Mouse (Mus musculus) cortical plate, adult 2 months (tissue): ENCODE measurements around the gene Itga5. TPM values are rescaled to one million over a fixed set of nuclear protein-coding genes. Genes with fewer than 3 reads are reported as not detected.
"Not testable (repeated sequence)": the region's sequence is repeated elsewhere in the genome, so short reads cannot be mapped to it uniquely, and the experiment has no call there.

ENCODE experiments used
- H3K27ac ChIP-seq: fragments of 200-500 bp; 2 replicates; pipeline ENCODE4 v1.5.1; 2012; ENCODE audit warnings: low read length, control low read depth, inconsistent platforms; ENCODE audit not compliant: insufficient read depth
- H3K4me1 ChIP-seq: fragments of 200-500 bp; 2 replicates; pipeline ENCODE4 v1.6.1; 2011; ENCODE audit warnings: low read length; ENCODE audit not compliant: control insufficient read depth, insufficient read depth
- H3K4me3 ChIP-seq: fragments of 200-500 bp; 2 replicates; pipeline ENCODE4 v1.5.1; 2011; ENCODE audit warnings: mild to moderate bottlenecking, low read length, control low read depth; ENCODE audit not compliant: insufficient read depth
- CTCF ChIP-seq: fragments of 200-500 bp; IDR thresholded peaks from 2 replicates; pipeline ENCODE4 v1.5.1; 2011; ENCODE audit warnings: mild to moderate bottlenecking, control low read depth, low read length; ENCODE audit not compliant: insufficient read depth; ENCODE audit errors: extremely low read depth
- POLR2A ChIP-seq: fragments of 200-500 bp; IDR thresholded peaks from 2 replicates; pipeline ENCODE4 v1.6.1; 2011; ENCODE audit warnings: mild to moderate bottlenecking, low read length, control low read depth; ENCODE audit not compliant: insufficient read depth; ENCODE audit errors: extremely low read depth
- polyA plus RNA-seq: library from polyadenylated mRNA; depleted of rRNA; stranded (reverse); fragments of >200 nt; gene quantifications from 2 replicates; pipeline ENCODE4 v1.2.3, GENCODE M21; 2012; rRNA removed

Gene Itga5
- polyA plus RNA-seq: 2.4 and 3.8 TPM in 2 replicates

DNA sequence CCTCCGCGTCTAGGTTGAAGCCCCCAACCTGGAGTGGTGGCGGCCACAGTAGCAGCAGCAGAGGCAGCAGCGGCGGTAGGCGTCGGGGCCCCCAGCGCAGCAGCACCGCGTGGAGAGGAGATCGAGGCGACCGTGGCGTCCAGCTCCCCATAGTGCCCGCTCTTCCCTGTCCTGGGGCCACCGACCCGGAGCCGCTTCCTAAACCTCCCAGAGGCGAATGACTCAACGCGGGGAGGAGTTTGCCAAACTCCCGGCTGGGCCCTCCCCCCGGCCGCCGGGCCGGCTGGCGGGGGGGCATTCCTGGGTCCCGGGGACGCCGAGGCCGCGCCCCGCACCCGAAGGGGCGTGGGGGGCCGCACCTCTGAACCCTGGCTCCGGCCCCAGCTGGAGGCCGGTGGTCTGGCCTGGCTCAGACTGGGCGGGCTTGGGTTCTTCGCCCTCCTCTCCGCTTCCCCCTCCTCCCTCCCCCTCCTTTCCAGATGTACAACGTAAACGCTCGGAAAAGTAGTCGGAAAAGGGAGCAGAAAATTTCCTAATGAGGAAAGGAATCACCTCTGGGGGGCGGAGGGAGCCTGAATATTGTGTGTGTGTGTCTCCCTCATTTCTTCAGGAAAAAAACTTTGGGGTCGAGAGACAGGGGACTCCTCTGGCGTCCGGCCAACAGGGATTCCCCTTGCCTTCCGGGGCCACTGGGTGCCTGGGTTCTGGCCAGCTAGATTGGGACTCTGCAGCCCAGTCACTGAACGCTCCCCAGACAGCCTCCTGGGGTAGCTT is at the start of gene Itga5:
Itga5 (minus strand) TSS at position 388 of the 774 bp plus-strand sequence.
- no peak within 1 kb of the TSS for H3K27ac ChIP-seq
- no peaks in the 10 kb centered on the region for H3K4me1 ChIP-seq

DNA sequence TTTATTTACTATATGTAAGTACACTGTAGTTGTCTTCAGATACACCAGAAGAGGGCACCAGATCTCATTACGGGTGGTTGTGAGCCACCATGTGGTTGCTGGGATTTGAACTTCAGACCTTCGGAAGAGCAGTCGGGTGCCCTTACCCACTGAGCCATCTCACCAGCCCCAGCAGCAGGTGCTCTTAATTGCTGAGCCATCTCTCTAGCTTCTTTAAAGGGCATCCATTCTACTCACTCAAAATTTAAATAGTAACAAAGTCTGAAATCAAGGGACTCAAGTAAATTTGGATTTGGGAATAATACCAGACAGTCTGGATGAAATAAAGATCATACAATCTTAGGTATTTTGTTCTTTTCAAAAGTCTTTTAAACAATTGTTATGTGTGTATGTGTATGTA is 39.0 kb upstream of the Itga5 start:
- not testable (repeated sequence) for H3K4me3 ChIP-seq, H3K27ac ChIP-seq, H3K4me1 ChIP-seq

More for the DNA sequence above, at the start of gene Itga5:
- TF ChIP-seq CTCF (no peak), POLR2A (no peak)
- H3K4me3 ChIP-seq: peak within 1 kb of the TSS; percentile 29

DNA sequence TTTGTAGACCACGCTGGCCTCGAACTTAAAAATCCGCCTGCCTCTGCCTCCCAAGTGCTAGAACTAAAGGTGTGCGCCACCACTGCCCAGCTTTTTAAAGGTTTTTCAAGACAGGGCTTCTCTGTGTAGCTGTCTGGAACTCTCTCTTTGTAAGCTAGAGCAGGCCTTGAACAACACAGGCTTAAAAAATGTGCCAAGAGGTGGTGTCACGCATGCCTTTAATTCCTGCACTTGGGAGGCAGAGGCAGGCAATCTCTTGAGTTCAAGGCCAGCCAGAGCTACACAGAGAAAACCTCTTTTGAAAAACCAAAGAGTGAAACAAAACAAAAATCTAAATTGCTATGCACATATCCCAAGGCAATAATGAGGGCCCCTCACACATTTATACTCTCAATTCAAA is 34.8 kb upstream of the Itga5 start:
- no peak for TF ChIP-seq POLR2A
- TF ChIP-seq CTCF: no peak
- no peaks in the 10 kb centered on the region for H3K4me1 ChIP-seq
- H3K4me3 ChIP-seq: no peak overlapping the region
- H3K27ac ChIP-seq: no peak overlapping the region

DNA sequence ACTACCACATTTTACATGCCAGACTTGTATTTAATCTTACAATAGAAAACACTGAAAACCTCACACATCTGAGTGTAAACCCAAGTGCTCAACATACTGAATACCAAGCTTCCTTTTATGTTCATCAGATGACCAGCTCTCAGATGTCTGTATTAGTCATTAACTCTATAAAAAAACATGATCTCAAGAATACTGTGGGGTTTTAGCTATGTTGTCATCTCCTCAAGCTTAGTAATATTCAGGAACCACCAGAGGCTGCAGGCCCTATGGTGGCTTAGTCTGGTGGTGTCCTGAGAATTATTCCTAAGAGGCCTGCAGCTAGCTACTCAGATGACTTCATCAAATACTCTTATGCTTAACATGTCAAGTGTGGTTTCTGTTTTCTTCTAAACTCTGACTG is 27.0 kb upstream of the Itga5 start:
- Histone ChIP-seq H3K27ac (no peak overlapping the region), H3K4me3 (no peak overlapping the region), H3K4me1 (no peaks in the 10 kb centered on the region)
- TF ChIP-seq CTCF (no peak), POLR2A (no peak)

DNA sequence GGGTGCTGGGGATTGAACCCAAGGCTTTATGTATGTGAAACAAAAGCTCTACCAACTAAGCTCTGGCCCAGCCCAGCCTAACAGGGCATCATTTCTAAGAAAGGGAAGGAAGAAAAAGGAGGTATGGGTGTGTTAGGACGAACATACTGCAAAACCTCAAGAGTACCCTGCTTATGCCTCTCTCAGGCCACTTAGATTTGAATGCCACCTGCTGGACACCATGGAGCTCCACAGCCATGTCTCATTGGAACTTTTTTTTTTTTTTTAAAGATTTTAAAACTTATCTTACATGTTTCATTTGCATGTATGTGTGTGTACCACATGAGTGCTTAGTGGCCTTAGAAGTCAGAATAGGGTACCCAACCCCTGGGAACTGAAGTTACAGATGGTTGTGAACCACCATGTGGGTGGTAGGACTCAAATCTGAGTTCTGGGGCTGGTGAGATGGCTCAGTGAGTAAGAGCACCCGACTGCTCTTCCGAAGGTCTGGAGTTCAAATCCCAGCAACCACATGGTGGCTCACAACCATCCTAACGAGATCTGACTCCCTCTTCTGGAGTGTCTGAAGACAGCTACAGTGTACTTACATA is 22.1 kb upstream of the Itga5 start:
- Histone ChIP-seq H3K4me3 (no peak overlapping the region), H3K27ac (no peak overlapping the region), H3K4me1 (no peaks in the 10 kb centered on the region; the same call in 1 of the 2 replicates)
- TF ChIP-seq CTCF (peak; percentile 49; the same call in 1 of the 2 replicates), POLR2A (no peak)

DNA sequence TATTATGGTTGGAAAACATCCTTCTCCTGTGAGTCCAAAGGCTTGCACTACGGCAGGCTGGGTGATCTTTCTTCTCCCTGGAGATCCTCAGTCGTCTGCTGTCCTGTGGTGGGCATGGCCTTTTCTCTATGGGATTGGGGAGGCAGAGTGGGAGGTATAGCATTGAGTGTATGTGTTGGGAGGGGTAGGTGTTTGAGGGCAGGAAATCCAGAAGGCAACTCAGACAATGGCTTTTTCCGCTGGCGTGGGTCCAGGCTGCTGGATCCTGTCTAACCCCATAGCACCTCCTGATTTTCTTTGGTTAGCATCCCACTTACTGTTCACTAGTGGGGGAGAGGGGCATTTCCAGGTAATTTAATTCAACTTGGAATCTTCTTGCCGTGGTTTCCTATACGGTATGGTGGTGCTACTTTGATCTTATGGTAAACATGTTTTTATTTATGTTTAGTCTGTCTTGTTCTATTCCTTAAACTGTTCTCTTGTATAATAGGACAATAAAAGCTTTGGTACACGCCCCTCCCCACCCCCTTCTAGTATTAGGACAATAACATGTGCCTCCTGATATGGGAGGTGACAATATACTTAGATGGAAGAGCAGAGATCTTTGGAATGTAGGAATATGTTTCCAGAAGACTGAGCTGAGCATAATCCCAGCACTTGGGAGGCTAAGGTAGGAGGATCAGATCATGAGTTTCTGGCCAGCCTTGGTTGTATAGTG is 17.4 kb upstream of the Itga5 start:
- H3K27ac ChIP-seq: no peak overlapping the region
- TF ChIP-seq CTCF: no peak

DNA sequence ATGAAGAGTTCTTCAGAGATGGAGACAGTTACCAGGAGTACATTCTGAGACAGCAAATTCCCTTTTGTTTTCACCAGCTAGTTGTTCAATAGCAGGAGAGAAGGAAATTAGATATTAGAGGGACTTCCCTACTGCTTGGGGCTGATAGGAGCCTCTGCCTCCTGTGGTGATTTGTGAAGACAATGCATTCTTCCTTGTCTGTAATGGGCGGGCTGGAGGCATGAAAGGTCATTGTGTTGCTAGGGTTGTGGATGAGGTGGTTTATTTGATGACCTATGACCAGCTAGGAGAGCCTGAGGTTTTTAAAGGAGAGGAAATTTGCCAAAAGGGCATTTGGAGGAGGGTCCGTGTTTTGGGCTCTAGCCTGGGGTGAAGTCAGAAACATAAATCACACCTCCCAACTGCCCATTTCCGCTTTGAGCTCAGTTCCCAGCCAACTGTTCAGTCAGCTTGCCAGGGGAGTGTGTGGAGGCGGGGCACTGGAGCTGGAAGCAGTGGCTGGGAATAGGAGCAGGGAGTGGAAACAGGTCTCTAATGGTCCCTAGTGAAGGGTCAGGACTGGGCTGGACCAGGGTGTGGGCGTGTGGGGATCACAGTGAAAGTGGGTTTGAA is 16.3 kb upstream of the Itga5 start:
- H3K4me1 ChIP-seq: no peaks in the 10 kb centered on the region; the same call in 1 of the 2 replicates
- no peak overlapping the region for H3K4me3 ChIP-seq
- TF ChIP-seq CTCF (no peak), POLR2A (no peak)
- no peak overlapping the region for H3K27ac ChIP-seq

More for the DNA sequence above, 17.4 kb upstream of the Itga5 start:
- Histone ChIP-seq H3K4me1 (no peaks in the 10 kb centered on the region; the same call in 1 of the 2 replicates), H3K4me3 (no peak overlapping the region)

DNA sequence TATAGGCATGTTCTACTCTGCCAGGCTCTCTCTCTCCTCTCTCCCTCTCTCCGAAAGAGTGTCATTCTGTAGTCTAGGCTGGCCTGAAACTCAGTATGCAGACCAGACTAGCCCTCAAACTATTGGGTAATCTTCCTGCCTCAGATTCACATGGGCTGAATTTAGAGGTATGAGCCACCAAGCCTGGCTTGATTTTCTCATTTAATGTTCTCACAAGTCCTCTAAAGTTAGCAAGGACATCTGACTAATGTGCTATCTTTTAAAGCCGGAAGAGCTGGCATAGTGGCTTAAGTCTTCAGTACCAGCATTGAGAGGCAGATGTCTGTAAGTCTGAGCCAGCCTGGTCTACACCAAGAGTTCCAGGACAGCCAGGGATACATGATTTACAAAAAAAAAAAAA is 15.5 kb upstream of the Itga5 start:
- H3K4me3 ChIP-seq: no peak overlapping the region
- no peak overlapping the region for H3K27ac ChIP-seq
- TF ChIP-seq POLR2A (no peak), CTCF (no peak)
- H3K4me1 ChIP-seq: no peaks in the 10 kb centered on the region; the same call in 1 of the 2 replicates

DNA sequence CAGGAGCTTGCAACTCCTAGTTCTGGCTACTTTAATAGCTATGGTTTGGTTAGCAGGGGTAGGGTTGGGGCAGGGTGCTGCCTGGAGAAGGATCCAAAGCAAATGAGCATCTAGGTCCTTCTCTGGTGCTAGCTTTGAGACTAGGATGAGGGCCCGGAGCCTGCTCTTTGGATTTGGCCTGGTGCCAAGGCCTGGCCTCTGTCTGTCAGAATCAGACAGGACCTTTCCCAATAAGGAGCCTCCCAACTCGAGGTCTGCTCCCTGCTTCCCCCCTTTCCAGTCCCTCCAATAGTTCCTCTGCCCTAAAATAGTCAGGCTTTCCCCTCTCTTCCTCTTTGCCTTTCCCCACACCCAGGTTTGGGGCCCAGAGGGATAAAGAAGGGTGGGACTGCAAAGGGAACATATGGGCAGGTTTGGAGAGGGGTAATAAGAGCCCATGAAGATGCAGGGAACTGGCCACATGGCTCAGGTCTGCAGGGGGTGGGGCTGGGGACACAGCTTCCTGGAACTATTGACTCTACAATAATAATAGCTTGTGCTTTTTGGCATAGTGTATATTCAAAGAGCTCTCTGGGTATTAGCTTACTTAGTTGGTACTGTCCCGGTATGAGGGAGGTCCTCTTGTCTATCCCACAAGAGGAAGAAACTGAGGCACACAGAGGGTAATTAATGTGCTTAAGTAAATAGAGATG is 12.2 kb upstream of the Itga5 start:
- H3K27ac ChIP-seq: no peak overlapping the region
- no peaks in the 10 kb centered on the region for H3K4me1 ChIP-seq
- H3K4me3 ChIP-seq: no peak overlapping the region
- no peak for TF ChIP-seq CTCF
- no peak for TF ChIP-seq POLR2A
